Mouse (Mus musculus): ENCODE results near the gene Olfr68.
"Not testable (repeated sequence)": the region's sequence is repeated elsewhere in the genome, so short reads cannot be mapped to it uniquely, and the experiment has no call there.

The Olfr68 gene

GRCm38 (mm10) chr7:103767687-103768086 lies 11.8 kb downstream of the Olfr68 start:
- in situ Hi-C loops (cut with MseI, MboI): not testable (repeated sequence)

GRCm38 (mm10) chr7:103762212-103762611 lies 17.3 kb downstream of the Olfr68 start:
- in situ Hi-C loops (cut with MseI, MboI): not testable (repeated sequence)

- in situ Hi-C loops (cut with MseI, MboI): no loop called here
These were observed 22.3 kb downstream of the Olfr68 start, which contains the start of gene Olfr630 for GRCm38 (mm10) chr7:103757233-103757632. Gene Olfr630 (minus strand): TSS chr7:103757333.

- in situ Hi-C loops (cut with MseI, MboI): no loop called here
These were observed 34.7 kb downstream of the Olfr68 start, which contains the start of gene Olfr629 for GRCm38 (mm10) chr7:103744843-103745242. Gene Olfr629 (minus strand): TSS chr7:103744943.

- in situ Hi-C loops (cut with MseI, MboI): no loop called here
These were observed 49.4 kb downstream of the Olfr68 start, which contains the start of gene Olfr628 for GRCm38 (mm10) chr7:103730074-103730473. Gene Olfr628 (plus strand): TSS chr7:103730374.

Measured in mouse trophoblast stem cell (cell line).